Mouse (Mus musculus): ENCODE measurements around the gene Gm4869. TPM values are rescaled to one million over a fixed set of nuclear protein-coding genes. Genes with fewer than 3 reads are reported as not detected.

Gene Gm4869
- polyA plus RNA-seq, 1 experiment, result not detected

GRCm38 (mm10) chr5:140507466-140508208, 62.2 kb downstream of the Gm4869 start:
- TF ChIP-seq GATA1 (IDR thresholded peaks at IDR 0.05; ENCODE audit: low read length), result no peak

GRCm38 (mm10) chr5:140508686-140509085, 63.2 kb downstream of the Gm4869 start:
- TF ChIP-seq GATA1 (IDR thresholded peaks at IDR 0.05; ENCODE audit: low read length), result no peak

GRCm38 (mm10) chr5:140509204-140509603, 63.8 kb downstream of the Gm4869 start:
- TF ChIP-seq GATA1 (IDR thresholded peaks at IDR 0.05; ENCODE audit: low read length), result no peak

- no peak for TF ChIP-seq GATA1 (IDR thresholded peaks at IDR 0.05; ENCODE audit: low read length)
These were observed 64.9 kb downstream of the Gm4869 start for GRCm38 (mm10) chr5:140510012-140511000.

GRCm38 (mm10) chr5:140513921-140514320, 68.5 kb downstream of the Gm4869 start:
- TF ChIP-seq GATA1 (IDR thresholded peaks at IDR 0.05; ENCODE audit: low read length), result no peak

- no peak for TF ChIP-seq GATA1 (IDR thresholded peaks at IDR 0.05; ENCODE audit: low read length)
These were observed 69.5 kb downstream of the Gm4869 start for GRCm38 (mm10) chr5:140514799-140515486.

GRCm38 (mm10) chr5:140517159-140517920, 71.9 kb downstream of the Gm4869 start:
- TF ChIP-seq GATA1 (IDR thresholded peaks at IDR 0.05; ENCODE audit: low read length), result no peak

GRCm38 (mm10) chr5:140517921-140518230, 72.4 kb downstream of the Gm4869 start:
- no peak for TF ChIP-seq GATA1 (IDR thresholded peaks at IDR 0.05; ENCODE audit: low read length)

GRCm38 (mm10) chr5:140521196-140521595, 75.8 kb downstream of the Gm4869 start:
- TF ChIP-seq GATA1 (IDR thresholded peaks at IDR 0.05; ENCODE audit: low read length), result no peak

- no peak for TF ChIP-seq GATA1 (IDR thresholded peaks at IDR 0.05; ENCODE audit: low read length)
These were observed 81.3 kb downstream of the Gm4869 start for GRCm38 (mm10) chr5:140526754-140527153.

GRCm38 (mm10) chr5:140538111-140538683, 92.8 kb downstream of the Gm4869 start:
- no peak for TF ChIP-seq GATA1 (IDR thresholded peaks at IDR 0.05; ENCODE audit: low read length)

GRCm38 (mm10) chr5:140540106-140540505, 94.7 kb downstream of the Gm4869 start:
- no peak for TF ChIP-seq GATA1 (IDR thresholded peaks at IDR 0.05; ENCODE audit: low read length)

GRCm38 (mm10) chr5:140542811-140543575, 97.5 kb downstream of the Gm4869 start:
- no peak for TF ChIP-seq GATA1 (IDR thresholded peaks at IDR 0.05; ENCODE audit: low read length)

Other genes with a start within 250 kb of the Gm4869 start
- gene Mad1l1, start 124.1 kb upstream of the Gm4869 start, polyA plus RNA-seq (2012), result 35.6 and 41.2 TPM in 2 replicates
- 12.9 and 19.6 TPM in 2 replicates for gene Nudt1, start 124.0 kb upstream of the Gm4869 start, polyA plus RNA-seq (2012)
- gene Mrm2, start 113.7 kb upstream of the Gm4869 start, polyA plus RNA-seq (2012), result 13.4 TPM in 2 replicates
- gene Snx8, start 56.4 kb upstream of the Gm4869 start, polyA plus RNA-seq (2012), result 20.3 and 22.7 TPM in 2 replicates
- gene Eif3b, start 26.3 kb upstream of the Gm4869 start, polyA plus RNA-seq (2012), result 115 and 142 TPM in 2 replicates
- gene Chst12, start 59.9 kb downstream of the Gm4869 start, polyA plus RNA-seq (2012), result not detected in 2 replicates
- 0.14 and 0.22 TPM in 2 replicates for gene Grifin, start 119.4 kb downstream of the Gm4869 start, polyA plus RNA-seq (2012)
- gene Lfng, start 161.7 kb downstream of the Gm4869 start, polyA plus RNA-seq (2012), result 1.1 and 1.2 TPM in 2 replicates
- 32.1 and 33.3 TPM in 2 replicates for gene Ttyh3, start 203.4 kb downstream of the Gm4869 start, polyA plus RNA-seq (2012)

Measured in G1E-ER4 (cell line).